Mouse (Mus musculus) CH12.LX (cell line): ENCODE data around the gene 1700031F05Rik. TPM values are rescaled to one million over a fixed set of nuclear protein-coding genes. Genes with fewer than 3 reads are reported as not detected.
"Not testable (repeated sequence)": the region's sequence is repeated elsewhere in the genome, so short reads cannot be mapped to it uniquely, and the experiment has no call there.

ENCODE experiments used
- DNase-seq: peaks from one replicate; pipeline ENCODE4 v3.0.0-alpha.2; 2013; ENCODE audit errors: extremely low read depth
- H3K27ac ChIP-seq: 2 replicates; pipeline ENCODE4 v1.5.1; 2012; ENCODE audit warnings: low read depth, mild to moderate bottlenecking, control low read depth, moderate library complexity; ENCODE audit not compliant: insufficient read depth
- H3K27me3 ChIP-seq: replicated peaks from 2 replicates; pipeline ENCODE3; 2012; ENCODE audit warnings: inconsistent platforms
- H3K36me3 ChIP-seq, 2 experiments: replicated peaks in 1 of 2; 2 replicates each; pipeline versions ENCODE3 to v1.6.1; 2012; ENCODE audit warnings: inconsistent platforms in 1 of 2, low read length in 1 of 2, mild to moderate bottlenecking in 1 of 2, mixed read lengths in 1 of 2, moderate library complexity in 1 of 2; ENCODE audit not compliant: control insufficient read depth in 1 of 2, insufficient read depth in 1 of 2
- H3K4me1 ChIP-seq, 2 experiments: 2 replicates each; pipeline ENCODE4 v1.6.1; 2012; ENCODE audit warnings: inconsistent platforms in 1 of 2, moderate library complexity in 1 of 2; ENCODE audit not compliant: insufficient read depth in 2 of 2, control insufficient read depth in 1 of 2
- H3K4me2 ChIP-seq: 2 replicates; pipeline ENCODE4 v1.6.1; 2012; ENCODE audit warnings: low read depth, mild to moderate bottlenecking, control low read depth; ENCODE audit not compliant: poor library complexity, insufficient read depth, severe bottlenecking
- H3K4me3 ChIP-seq, 3 experiments: fragments of 150-350 bp in 1 of 3; sonication (generic) in 1 of 3; replicated peaks in 1 of 3; 2 replicates each; pipeline versions ENCODE3 to v1.5.1; 2011 to 2012; ENCODE audit warnings: low read depth in 2 of 3, low read length in 2 of 3, mild to moderate bottlenecking in 2 of 3, moderate library complexity in 2 of 3, control low read depth in 1 of 3, improper control_type of control experiment in 1 of 3, inconsistent platforms in 1 of 3, mixed read lengths in 1 of 3; ENCODE audit not compliant: poor library complexity in 1 of 3
- H3K79me2 ChIP-seq: replicated peaks from 2 replicates; pipeline ENCODE4 v1.6.1; 2012; ENCODE audit warnings: mild to moderate bottlenecking, moderate library complexity; ENCODE audit not compliant: control insufficient read depth, poor library complexity, insufficient read depth, severe bottlenecking; ENCODE audit errors: extremely low read depth
- H3K9ac ChIP-seq: 2 replicates; pipeline ENCODE4 v1.6.1; 2012; ENCODE audit warnings: low read depth, mild to moderate bottlenecking, control low read depth, moderate library complexity; ENCODE audit not compliant: insufficient read depth
- H3K9me3 ChIP-seq: replicated peaks from 2 replicates; pipeline ENCODE3; 2012; ENCODE audit warnings: low read length, inconsistent platforms, mixed read lengths
- BHLHE40 ChIP-seq: IDR thresholded peaks from 2 replicates; pipeline ENCODE4 v1.6.1; 2011; ENCODE audit warnings: mild to moderate bottlenecking, low read depth, low read length, improper control_type of control experiment
- CHD1 ChIP-seq: IDR thresholded peaks from 2 replicates; pipeline ENCODE4 v1.6.1; 2012; ENCODE audit warnings: low read depth, low read length, improper control_type of control experiment, inconsistent platforms
- CTCF ChIP-seq, 2 experiments: IDR thresholded peaks in 1 of 2; conservative IDR thresholded peaks in 1 of 2; 2 replicates each; pipeline ENCODE4 v1.5.1; 2011 to 2012; ENCODE audit warnings: low read depth in 2 of 2, low read length in 2 of 2, improper control_type of control experiment in 1 of 2, inconsistent platforms in 1 of 2, mild to moderate bottlenecking in 1 of 2, moderate library complexity in 1 of 2
- EP300 ChIP-seq: IDR thresholded peaks from 2 replicates; pipeline ENCODE4 v1.6.1; 2011; ENCODE audit warnings: low read length, improper control_type of control experiment
- IRF4 ChIP-seq: IDR thresholded peaks from 2 replicates; pipeline ENCODE4 v1.6.1; 2014; ENCODE audit warnings: low read depth, mild to moderate bottlenecking, inconsistent platforms, low read length, improper control_type of control experiment
- JUN ChIP-seq: IDR thresholded peaks from 2 replicates; pipeline ENCODE4 v1.6.1; 2011; ENCODE audit warnings: low read depth, mild to moderate bottlenecking, low read length, improper control_type of control experiment, moderate library complexity; ENCODE audit not compliant: insufficient read depth
- MAX ChIP-seq: IDR thresholded peaks from 2 replicates; pipeline ENCODE4 v1.6.1; 2011; ENCODE audit warnings: low read length, improper control_type of control experiment
- TBP ChIP-seq: conservative IDR thresholded peaks from 2 replicates; pipeline ENCODE4 v1.6.1; 2011; ENCODE audit warnings: low read depth, low read length, improper control_type of control experiment
- UBTF ChIP-seq: IDR thresholded peaks from 2 replicates; pipeline ENCODE4 v1.6.1; 2012; ENCODE audit warnings: low read depth, mild to moderate bottlenecking, inconsistent platforms, low read length, improper control_type of control experiment, moderate library complexity
- dilution Hi-C: fragments of 300-500 bp; cut with MboI; formaldehyde crosslinking; loops from 2 replicates; pipeline ENCODE4 v1.14.3; 2020; ENCODE audit warnings: low sequenced_read_pairs; ENCODE audit not compliant: extremely low pct_unique_long_range_greater_than_20kb, extremely low pct_ligation_motif_present
- in situ Hi-C: fragments of 300-500 bp; cut with MboI; formaldehyde crosslinking; loops from 3 replicates; pipeline ENCODE4 v1.14.3; 2019; ENCODE audit warnings: low sequenced_read_pairs, low pct_ligation_motif_present, low pct_unique_long_range_greater_than_20kb, mixed read lengths
- polyA plus RNA-seq: library from polyadenylated mRNA; unstranded; fragments of >175 nt; gene quantifications from 2 replicates; pipeline ENCODE4 v1.2.1, GENCODE M21; 2012; ENCODE audit warnings: low read depth; ENCODE audit not compliant: insufficient read length
- total RNA-seq, 2 experiments: library from RNA; depleted of rRNA; stranded (reverse); fragments of 300-350 nt in 1 of 2; fragments of >200 nt in 1 of 2; gene quantifications; 2 replicates each; pipeline ENCODE4 v1.2.3; 2012 to 2014

Gene 1700031F05Rik
- total RNA-seq (2012; rRNA removed) (not detected in 2 replicates), total RNA-seq (2014; rRNA removed) (not detected in 2 replicates), polyA plus RNA-seq (not detected in 2 replicates)

GRCm38 (mm10) chrX:102867871-102868270, at the start of gene 1700031F05Rik:
Gene 1700031F05Rik (minus strand): TSS chrX:102867971.
- no peaks in the 10 kb centered on the region for H3K4me1 ChIP-seq
- no peaks in the 10 kb centered on the region for H3K36me3 ChIP-seq
- H3K9me3 ChIP-seq, result no peaks in the 10 kb centered on the region
- no peaks in the 10 kb centered on the region for H3K27me3 ChIP-seq
- TF ChIP-seq CTCF (conservative IDR thresholded peaks at IDR 0.05 in 1 of 2, IDR thresholded peaks at IDR 0.05 in 1 of 2; ENCODE audit: low read depth in 2 of 2, low read length in 2 of 2) (0 out of 4 replicates have a peak, but pooled peaks of 1 of the 2 experiments have one; percentile 3), UBTF (no peak), MAX (no peak), TBP (no peak)
- H3K27ac ChIP-seq, result no peak within 1 kb of the TSS
- H3K9ac ChIP-seq, result no peak within 1 kb of the TSS
- no peaks in the 10 kb centered on the region for H3K79me2 ChIP-seq
- DNase-seq, result no peak
- dilution Hi-C loops (no loop called here), in situ Hi-C loops (no loop called here)
- no peak within 1 kb of the TSS for H3K4me2 ChIP-seq
- no peak within 1 kb of the TSS for H3K4me3 ChIP-seq

- H3K4me3 ChIP-seq, H3K27ac ChIP-seq, H3K79me2 ChIP-seq, H3K9ac ChIP-seq, H3K36me3 ChIP-seq, H3K27me3 ChIP-seq, H3K4me2 ChIP-seq, H3K4me1 ChIP-seq, H3K9me3 ChIP-seq, dilution Hi-C loops, in situ Hi-C loops: not testable (repeated sequence)
- DNase-seq, result peak; percentile 0
- TF ChIP-seq JUN (peak; percentile 15; the same call in 1 of the 2 replicates), EP300 (peak; percentile 30), CHD1 (peak; percentile 86; the same call in 1 of the 2 replicates), BHLHE40 (peak; percentile 32; the same call in 1 of the 2 replicates), IRF4 (peak; percentile 62), MAX (peak; percentile 28; the same call in 1 of the 2 replicates)
Measured at GRCm38 (mm10) chrX:102914823-102915222, 47.1 kb upstream of the 1700031F05Rik start.

- H3K4me2 ChIP-seq, H3K9ac ChIP-seq, DNase-seq, H3K79me2 ChIP-seq, dilution Hi-C loops, H3K4me1 ChIP-seq, H3K27me3 ChIP-seq, H3K36me3 ChIP-seq, H3K27ac ChIP-seq, H3K9me3 ChIP-seq, in situ Hi-C loops, H3K4me3 ChIP-seq: not testable (repeated sequence)
Measured at GRCm38 (mm10) chrX:102908587-102908986, 40.8 kb upstream of the 1700031F05Rik start, which contains the start of the genes Dmrtc1a and 1700011M02Rik. Gene Dmrtc1a (minus strand): TSS chrX:102908687. Gene 1700011M02Rik (plus strand): TSS chrX:102908905.

- H3K9me3 ChIP-seq, H3K9ac ChIP-seq, H3K27me3 ChIP-seq, H3K4me3 ChIP-seq, DNase-seq, H3K36me3 ChIP-seq, H3K27ac ChIP-seq, in situ Hi-C loops, H3K4me1 ChIP-seq, H3K4me2 ChIP-seq, dilution Hi-C loops, H3K79me2 ChIP-seq: not testable (repeated sequence)
Measured at GRCm38 (mm10) chrX:102854516-102854915, 13.3 kb downstream of the 1700031F05Rik start, which contains the start of gene Dmrtc1c2. Gene Dmrtc1c2 (minus strand): TSS chrX:102854616.
